Mouse (Mus musculus): ENCODE data around the gene Gnptab.

DNA sequence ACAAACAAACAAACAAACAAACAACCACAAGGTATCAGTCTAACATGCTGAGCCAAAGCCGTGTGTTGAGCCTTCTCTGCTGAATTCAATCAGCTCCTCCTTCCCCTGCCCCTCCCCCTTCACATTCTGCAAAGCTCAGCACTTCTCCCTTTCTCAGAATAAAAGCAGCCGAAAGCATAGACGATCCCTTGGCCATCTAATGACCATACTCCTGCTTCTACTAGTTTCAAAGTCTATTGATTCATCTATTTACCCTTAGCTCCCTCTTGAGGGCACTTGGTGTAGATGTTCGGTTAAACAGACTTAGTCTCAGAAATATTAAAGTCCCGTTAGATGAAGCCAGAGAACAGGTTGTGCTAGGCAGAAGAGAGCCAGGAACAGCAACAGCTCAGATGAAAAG is 48.2 kb upstream of the Gnptab start:
- TF ChIP-seq GATA1 (IDR thresholded peaks at IDR 0.05; ENCODE audit: borderline replicate concordance, low read length) (no peak), FLI1 (IDR thresholded peaks at IDR 0.05; ENCODE audit: low read length) (no peak)

Measured in megakaryocyte, embryonic 14.5 days (primary cell).